Mouse (Mus musculus) neural tube, postnatal 0 days (tissue): Measurements from ENCODE around the gene Gm7951. TPM values are rescaled to one million over a fixed set of nuclear protein-coding genes. Genes with fewer than 3 reads are reported as not detected.

Experiments
- polyA plus RNA-seq: library from polyadenylated mRNA; unstranded; fragments of >200 nt; fragmentation: Nextera tagmentation; extraction: Ambion mirVana; gene quantifications from 2 replicates; pipeline ENCODE4 v1.2.1, GENCODE M21; 2015

Gm7951 gene
- polyA plus RNA-seq: not detected in 2 replicates

GRCm38 (mm10) chr14:42117269-42117668 is at the start of gene Gm7951:
Gene Gm7951 (minus strand): TSS chr14:42117369.

GRCm38 (mm10) chr14:42162522-42162921 is 45.4 kb upstream of the Gm7951 start, which contains the start of gene Gm17027:
Gene Gm17027 (minus strand): TSS chr14:42162622.

Other genes with a start within 250 kb of the Gm7951 start
- not detected in 2 replicates for gene Gm7980, start 210.1 kb downstream of the Gm7951 start, polyA plus RNA-seq
- not detected in 2 replicates for gene 1700049E17Rik1, start 192.4 kb downstream of the Gm7951 start, polyA plus RNA-seq
- not detected in 2 replicates for gene 1700024B05Rik, start 173.4 kb downstream of the Gm7951 start, polyA plus RNA-seq
- not detected in 2 replicates for gene Gm6401, start 149.4 kb downstream of the Gm7951 start, polyA plus RNA-seq
- gene Gm3543, start 134.0 kb downstream of the Gm7951 start, polyA plus RNA-seq: not detected in 2 replicates
- not detected in 2 replicates for gene Gm17027, start 45.3 kb upstream of the Gm7951 start, polyA plus RNA-seq
- not detected in 2 replicates for gene Gm3573, start 73.4 kb upstream of the Gm7951 start, polyA plus RNA-seq
- not detected in 2 replicates for gene Gm17026, start 142.7 kb upstream of the Gm7951 start, polyA plus RNA-seq
- not detected in 2 replicates for gene Gm9611, start 180.0 kb upstream of the Gm7951 start, polyA plus RNA-seq
- gene Gm7995, start 192.8 kb upstream of the Gm7951 start, polyA plus RNA-seq: not detected in 2 replicates